Mouse (Mus musculus) layer of hippocampus, adult 18-20 months (tissue): Measurements from ENCODE around the gene Igfbp7. TPM values are rescaled to one million over a fixed set of nuclear protein-coding genes. Genes with fewer than 3 reads are reported as not detected.
"Not testable (repeated sequence)": the region's sequence is repeated elsewhere in the genome, so short reads cannot be mapped to it uniquely, and the experiment has no call there.

Experiments used
- DNase-seq, 2 experiments: peaks; one replicate each; pipeline ENCODE4 v3.0.0; 2022; ENCODE audit warnings: low spot score in 2 of 2
- long read RNA-seq: library from polyadenylated mRNA; stranded (forward); transcript quantifications from one replicate; pipeline ENCODE4 v2.0.0, GENCODE M21; 2021
- total RNA-seq, 2 experiments: library from RNA; stranded (reverse); gene quantifications; 2 replicates each; pipeline ENCODE4 v1.2.3; 2021

Igfbp7 gene
- total RNA-seq = 10 to 100 TPM; 21.4 to 23.5 TPM
- long read RNA-seq, transcript Igfbp7-201 (5 exons, 1,116 nt) = major isoform, 19 of 20 reads
- long read RNA-seq, partial matches to known transcripts = 0 of 20 reads
- long read RNA-seq, other reads (novel, unspliced or antisense) = 1 of 20 reads

DNA sequence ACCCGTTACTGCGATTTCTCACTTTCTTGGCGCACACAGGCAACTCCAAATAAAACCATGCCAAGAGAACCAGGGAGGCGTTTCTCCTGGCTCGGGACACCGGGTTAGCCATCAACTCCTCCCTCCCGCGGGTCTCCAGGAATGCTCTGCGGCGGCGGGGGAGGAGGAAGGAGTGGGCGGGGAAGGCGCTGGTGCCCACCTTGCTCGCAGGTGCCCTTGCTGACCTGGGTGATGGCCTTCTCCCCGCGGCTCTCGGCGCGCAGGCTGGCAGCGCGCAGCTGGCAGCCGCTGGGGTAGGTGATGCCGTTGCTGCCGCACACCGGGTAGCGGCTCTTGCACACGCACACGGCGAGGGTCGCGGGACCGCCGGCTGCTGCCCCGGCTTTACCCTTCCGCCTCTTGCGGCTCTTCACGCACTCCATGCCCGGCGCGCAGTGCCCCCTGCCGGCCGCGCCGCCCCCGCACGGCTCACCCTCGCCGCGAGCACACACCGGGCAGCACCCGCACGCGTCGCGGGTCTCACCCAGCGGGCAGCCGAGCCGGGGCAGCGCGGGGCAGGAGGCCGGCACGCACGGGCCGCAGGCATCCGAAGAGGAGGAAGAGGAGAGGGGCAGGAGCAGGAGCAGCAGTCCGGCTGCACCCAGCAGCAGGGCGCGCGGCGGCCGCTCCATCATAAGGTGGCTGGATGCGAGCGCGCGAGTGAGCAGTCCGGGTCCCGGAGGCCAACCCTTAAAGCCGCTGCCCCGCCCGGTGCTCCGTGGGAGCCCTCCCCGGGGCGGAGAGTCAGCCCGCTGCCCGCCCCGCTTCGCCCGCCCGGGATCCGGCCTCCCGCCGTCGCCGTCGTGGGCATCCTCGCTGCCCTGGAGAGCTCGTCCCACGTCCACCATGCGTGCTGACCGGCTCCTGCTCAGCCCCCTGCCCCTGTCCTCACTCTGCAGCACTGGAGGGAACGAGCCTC lies at the start of gene Igfbp7:
Gene Igfbp7, minus strand, starts transcription at position 701 of the 958 bp plus-strand sequence.
- DNase-seq = peak in 1 of 2 experiments; percentile 26

DNA sequence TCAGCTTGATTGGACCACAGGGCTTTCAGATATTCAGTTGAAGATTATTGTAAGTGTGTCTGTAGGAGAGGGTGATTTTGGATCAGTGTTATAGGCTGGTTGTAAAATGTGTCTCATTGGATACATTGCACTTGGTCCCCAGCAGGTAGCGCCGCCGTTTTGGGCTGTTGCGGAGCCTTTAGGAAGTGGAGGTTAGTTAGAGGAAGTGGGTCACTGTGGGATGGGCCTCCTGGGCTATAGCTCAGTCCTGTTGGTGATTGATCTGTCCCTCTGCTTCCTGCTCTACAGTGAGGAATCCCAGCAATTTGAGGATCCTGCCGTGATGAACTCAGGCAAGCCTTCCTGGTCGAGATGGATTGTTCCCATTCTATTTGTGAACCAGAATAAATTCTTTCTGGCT lies 44.3 kb upstream of the Igfbp7 start:
- no peak for DNase-seq

DNA sequence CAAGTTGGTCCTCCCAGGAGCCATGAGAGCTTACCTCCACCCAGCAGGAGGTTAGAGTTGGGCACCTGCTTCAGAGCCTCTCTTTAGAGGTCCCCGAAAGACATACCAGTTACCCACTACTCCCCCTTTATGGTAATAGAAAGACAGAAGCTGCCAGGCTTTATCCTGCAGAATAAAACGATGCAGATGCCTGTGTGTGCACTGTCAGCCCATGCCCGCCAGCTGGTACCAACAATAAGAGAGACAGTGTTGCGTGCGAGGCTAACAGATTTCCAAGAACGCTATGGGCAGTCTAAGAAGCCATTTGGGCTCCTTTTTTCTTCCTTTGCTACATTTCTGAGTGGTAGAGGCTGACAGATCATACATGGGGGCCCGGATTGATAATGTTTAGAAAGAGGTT lies 41.7 kb upstream of the Igfbp7 start:
- DNase-seq = peak; percentile 11 to 56

DNA sequence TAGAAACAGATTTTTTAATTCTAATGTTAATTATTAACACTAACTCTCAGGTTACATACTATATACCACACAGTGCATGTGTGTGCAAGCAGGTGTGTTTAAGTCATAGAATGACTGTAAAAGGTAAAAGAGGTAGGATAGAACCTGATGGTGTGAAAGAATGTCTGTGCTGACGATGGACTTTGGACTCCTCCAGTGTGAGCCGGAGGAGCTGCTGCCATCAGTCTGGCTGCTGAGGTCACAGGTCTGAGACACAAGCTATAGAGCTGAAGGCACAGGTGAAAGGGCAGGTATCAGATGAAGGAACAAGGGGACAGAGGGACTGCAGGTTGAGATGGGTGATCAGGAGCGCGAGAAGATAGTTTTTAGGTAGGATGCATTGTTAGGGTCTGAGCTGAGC lies 37.6 kb upstream of the Igfbp7 start:
- DNase-seq = no peak

DNA sequence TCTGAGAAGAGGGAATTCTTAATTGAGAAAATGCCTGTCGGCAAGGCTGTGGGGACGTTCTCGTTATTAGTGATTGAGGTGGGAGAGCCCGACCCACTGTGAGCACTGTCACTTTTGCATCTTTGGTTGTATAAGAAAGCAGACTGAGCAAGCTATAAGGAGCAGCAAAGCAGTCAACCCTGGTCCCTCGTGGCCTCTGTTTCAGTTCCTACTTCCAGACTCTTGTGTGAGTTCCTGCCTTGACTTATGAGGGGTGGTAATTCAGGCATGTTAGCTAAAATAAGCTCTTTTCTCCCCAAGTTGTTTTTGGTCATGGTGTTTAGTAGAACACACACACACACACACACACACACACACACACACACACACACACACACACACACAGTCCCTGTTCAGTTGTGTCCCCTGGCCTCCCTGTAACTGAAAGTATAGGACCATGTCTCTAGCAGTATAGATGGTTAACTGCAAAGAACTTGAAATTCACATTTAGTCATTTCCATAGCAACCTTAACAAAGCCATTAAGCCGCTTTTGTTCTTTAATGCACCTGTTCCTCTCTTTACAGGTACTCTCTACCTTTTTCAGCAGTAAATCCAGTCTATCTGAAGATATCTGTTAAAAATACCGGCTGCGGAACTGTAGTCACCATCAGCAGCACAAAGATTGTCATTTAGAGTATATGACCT lies 36.2 kb upstream of the Igfbp7 start:
- DNase-seq = no peak

DNA sequence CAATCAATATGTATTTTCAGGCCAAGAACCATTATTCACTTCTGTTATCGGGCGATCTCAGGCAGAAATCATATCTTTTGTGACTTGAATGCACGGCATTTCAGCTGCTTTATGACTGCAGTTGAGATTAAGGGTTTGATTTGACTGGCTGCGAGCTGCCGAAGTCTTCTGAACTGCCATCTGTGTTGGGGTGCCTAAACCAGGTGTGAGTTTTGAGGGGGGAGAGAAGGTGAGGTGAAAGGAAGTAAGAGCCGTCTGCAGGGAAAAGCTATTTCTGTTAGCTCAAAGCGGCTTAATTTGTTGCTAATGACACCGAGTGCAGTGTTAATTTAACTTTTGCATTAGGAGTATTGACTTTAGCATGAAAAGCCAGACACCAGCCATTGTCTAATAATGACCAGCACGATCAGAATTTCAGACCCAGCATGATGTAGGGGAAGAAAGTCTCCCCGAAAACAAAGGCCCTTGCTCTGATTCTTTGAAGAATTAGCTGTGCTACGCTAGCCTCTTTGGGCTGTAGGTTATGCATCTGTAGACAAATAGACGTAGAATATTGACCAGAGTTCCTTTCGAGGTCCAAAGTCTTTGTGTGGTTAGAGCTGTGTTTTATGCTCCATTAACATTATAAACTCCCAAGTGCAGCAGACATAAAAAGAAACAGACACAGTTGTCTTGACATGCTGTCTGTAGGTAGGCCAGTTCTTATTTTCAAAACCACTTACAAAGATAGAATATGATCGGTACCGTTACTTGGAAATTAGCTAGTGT lies 35.2 kb upstream of the Igfbp7 start:
- DNase-seq = no peak

DNA sequence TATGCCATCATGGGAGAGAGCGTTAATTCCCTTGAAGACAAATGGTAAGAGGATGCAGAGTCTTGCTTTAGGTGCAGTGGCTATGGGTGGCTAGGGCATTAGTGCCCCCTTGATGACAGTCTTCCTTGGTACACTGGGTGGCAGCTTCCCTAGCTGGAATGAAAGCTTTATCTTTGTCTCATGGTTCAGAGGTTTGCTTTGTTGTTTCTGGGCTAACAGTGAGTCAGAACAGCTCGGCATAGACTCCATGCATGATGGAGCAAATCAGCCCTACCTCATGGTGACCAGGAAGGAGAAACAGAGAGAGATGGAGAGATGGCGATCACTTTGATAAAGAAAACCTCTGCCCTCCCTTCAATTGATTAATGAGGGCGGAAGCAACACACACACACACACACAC lies 28.5 kb upstream of the Igfbp7 start:
- DNase-seq = no peak

DNA sequence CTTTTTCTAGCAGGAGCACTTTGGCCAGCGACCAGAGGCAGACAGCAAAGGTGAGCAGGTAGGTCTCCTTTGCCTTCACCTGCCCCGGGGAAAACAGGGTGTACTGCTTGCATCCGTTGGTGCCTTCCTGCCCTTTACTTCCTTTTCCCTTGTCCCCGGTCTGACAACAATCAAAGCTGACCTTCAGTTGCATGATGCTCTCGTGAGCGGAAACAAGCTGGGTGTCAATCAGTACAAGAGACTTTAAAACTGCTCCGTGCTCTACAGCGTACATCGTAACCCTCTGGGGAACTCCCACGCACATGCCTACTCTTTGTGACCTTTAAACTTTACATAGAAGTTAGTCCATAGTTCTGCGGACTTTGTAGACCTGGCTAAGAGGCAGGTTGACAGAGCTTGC lies 26.2 kb upstream of the Igfbp7 start:
- DNase-seq = no peak

DNA sequence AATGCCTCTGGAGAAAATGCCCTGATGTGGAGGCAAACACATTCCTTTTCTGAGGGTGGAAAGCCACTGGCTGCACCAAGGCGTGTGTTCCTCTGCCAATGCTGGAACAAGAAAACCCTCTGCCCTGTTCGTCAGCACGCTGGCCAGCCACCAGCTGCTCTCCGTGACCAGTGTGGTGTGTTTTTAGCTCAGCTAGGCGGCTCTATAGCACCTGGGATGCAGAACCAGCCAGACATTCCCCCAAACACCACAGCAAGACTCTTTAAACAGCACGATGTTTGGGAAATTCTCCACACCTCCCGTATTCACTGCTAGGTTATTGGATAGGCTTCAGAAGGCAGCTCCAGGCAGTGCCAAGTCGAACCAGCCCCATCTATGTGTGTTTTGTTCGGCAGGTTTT lies 25.7 kb upstream of the Igfbp7 start:
- no peak for DNase-seq

DNA sequence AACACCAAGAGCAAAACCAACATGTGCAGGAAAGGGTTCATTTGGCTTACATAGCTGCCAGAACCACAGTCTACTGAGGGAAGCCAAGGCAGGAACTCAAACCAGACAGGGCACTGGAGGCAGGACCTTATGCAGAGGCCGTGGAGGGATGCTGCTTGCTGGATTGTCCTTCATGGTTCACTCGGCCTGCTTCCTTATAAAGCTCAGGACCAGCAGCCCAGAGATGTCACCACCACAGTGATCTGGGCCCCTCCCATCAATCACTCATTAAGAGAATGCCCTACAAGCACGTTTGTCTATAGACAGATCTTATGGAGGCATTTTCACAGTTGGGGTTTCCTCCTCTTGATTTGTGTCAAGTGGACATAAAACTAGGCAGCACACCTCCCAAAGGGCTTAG lies 25.3 kb upstream of the Igfbp7 start:
- DNase-seq = no peak

DNA sequence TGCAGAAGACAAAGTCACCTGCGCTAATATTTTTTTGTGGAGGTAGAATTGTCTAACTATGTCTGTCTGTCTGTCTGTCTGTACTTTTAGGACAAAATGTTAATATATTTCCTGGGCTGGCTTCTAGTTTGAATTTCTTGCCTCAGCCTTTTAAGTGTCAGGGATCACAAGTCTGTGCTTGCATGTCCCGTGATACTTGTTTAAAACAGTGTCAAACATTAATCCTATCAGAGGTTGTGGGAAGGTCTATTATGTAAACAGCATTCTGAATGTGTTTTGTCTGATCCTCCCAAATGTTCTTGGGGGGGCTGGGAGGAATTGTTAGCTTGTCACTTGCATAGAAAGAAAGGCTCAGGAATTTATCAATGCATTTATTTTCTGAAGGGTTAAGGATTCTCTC lies 24.6 kb upstream of the Igfbp7 start:
- no peak for DNase-seq

DNA sequence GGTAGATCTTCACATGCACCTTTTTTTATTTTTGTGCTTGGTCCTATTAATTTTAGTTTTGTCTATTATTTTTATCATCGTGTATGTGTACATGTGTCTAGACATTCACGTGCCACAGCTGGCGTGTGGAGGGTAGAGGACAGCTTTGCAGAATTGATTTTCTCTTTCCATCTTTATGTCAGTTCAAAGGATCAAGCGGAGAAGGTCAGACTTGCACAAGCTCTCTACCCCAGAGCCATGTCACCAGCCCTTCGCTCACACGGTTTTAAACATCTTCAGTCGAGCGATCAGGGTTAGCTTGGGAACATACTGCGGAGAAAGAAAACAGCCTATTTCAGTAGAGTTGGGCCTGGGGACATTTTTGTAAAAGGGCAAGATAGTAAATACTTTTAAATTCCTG lies 23.2 kb upstream of the Igfbp7 start:
- DNase-seq = no peak

DNA sequence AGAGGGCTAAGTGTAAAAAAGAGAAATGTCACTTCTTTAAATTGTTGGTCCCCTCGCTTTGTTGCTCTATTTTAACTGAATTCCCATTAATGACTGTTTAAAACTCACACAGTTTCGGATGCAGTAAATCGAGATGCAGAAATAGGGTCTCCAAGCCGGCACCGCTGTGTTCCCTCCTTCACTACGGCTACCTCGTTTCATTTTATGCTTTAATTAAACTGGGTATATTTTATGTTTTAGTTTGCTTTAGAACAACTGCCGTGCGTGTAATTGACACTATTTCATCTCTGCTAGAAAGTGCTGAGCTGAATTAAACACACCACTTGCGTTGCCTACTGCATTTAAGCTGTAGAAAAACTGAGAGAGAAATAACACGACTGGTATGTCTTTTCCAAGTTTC lies 22.6 kb upstream of the Igfbp7 start:
- no peak for DNase-seq

DNA sequence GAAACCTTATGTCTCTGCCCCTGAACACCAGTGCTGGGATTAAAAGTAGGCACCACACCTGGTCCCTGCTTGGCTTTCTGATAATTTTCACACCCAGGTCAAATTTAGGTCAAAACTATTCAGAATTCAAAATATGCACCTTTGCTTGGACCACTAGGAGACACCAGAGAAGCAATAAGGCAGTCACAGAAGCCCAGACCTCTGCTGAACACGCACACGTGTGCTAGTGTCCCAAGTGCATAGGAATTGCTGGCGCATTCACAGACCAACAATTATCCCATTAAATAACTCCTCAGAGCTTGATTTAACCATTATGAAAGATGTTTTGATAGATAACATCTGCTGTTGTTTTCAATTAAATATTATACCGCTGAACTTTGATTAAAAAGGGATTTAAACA lies 22.2 kb upstream of the Igfbp7 start:
- DNase-seq = no peak

DNA sequence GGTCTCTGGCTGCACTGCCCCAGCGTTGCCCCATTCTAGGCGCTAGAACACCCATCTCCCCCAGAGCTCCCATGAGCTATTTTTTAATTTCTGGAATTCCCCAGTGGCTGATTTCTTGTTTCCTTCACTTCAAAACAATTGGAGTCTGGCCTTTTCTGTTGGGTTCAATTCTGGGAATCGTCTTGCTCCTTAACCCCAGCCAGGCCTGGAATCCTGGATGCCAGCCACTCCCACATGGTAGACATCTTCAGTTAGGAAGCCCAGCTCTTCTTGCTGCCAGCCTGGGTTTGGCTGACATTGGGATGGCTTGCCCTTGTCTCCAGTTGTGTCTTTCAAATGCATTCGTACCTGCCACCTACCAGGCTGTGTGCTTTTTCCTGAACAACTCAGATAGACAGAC lies 20.7 kb upstream of the Igfbp7 start:
- no peak for DNase-seq

DNA sequence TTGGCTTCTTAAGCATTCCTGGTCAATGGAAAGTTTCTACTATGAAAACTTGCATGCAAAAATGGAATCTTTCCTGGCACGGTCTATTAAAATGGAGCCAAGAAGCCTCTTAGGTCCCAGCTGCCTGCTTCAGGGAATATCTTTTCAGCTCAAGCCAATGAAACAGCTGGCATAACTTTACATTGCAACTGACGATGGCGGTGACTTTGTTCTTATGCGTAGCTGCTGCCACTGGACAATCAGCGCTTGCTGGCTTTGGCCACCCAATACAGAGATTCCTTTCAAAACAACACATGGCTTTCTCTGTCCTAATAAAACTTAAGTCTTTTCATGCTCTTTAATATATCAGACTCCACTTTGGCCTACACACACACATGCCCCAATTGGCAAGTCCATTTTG lies 20.1 kb upstream of the Igfbp7 start:
- DNase-seq = no peak

DNA sequence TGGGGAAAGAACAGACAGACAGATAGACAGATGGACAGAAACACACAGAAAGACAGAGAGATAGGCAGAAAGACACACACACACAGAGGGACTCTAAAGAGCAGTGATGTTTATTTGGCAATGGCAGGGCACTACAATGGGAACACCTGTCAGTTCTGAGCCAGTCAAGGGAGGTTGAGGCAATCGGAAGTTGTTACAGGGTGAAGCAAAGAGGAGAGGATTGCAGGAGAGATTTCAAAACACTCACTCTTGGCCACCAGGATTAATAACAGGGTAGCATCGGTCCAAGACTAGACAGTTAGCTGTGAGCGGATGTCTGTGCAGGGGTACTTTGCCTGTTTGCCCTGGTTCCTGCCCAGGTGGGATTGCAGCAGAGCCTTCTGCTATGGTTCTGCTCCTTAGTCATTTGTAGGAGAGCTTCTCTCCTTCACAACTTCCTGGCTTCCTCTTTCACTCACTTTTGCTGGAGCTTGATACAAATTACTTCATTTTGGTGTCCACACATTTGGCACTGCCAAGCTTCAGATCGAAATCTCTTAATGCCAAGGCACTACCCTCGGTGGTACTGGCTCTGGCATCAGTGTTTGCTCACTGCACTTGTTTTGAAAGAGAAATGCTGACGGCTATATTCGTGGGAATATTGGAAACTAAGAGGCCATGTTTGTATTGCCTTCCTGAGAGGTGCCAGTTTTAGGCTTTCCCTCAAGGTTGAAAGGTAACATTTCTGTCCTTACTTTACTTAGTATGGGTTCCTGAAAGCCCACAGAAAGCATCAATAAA lies 18.1 kb upstream of the Igfbp7 start:
- no peak for DNase-seq

DNA sequence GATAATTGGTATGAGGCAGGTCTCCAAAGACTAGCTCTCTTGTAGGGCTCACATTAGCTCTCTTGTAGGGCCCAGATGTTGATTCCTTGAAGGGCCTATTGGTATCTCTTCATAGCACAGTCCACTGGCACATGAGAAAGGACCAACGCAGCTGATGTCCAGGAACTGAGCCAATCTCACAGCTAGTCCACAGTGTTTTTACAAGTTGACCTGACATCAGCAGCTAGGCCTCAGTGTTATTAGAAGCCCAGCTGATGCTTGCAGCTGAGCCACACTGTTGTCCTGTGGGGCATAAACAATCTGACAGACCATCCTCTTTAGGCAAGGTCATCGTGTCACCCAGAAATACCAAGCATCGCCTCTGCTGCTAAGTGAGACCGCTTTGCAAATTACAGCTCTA lies 11.7 kb upstream of the Igfbp7 start:
- not testable (repeated sequence) for DNase-seq

DNA sequence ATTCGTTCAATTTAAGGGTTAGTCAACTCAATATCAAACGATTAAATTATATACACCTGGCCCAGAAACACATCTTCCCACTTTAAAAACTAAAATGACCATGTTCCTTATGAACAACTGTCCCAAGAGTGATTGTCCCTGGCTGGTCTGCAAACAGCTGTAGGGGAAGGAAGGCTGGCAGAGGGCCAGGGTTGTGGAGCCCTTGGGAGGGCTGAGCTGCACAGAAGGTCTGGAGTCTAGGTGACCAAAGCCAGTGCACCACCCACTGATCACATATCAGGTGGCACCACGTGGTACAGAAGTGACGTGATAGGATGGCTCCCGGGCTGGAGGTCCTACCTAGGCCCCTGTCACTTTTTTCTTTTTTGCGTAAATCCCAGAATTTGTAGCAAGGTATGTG lies 8.2 kb upstream of the Igfbp7 start:
- DNase-seq = no peak

DNA sequence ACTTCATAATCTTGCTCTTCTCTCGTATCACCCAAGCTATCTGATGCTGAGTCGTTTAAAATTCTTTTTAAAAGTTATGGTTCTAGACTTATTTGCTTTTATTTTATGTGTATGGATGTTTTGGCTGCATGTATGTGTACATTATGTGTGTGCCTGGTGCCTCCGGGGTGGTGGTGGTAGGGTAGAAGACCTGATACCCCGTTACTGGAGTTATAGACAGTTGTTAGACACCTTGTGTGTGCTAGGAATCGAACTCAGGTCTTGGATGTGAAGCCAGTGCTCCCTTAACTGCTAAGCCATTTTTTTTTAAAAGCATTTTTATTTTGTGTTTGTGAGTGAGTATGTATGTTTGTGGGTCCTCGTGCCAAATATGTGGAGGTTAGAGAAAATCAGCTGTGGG lies 689 bp upstream of the Igfbp7 start:
- DNase-seq = no peak

DNA sequence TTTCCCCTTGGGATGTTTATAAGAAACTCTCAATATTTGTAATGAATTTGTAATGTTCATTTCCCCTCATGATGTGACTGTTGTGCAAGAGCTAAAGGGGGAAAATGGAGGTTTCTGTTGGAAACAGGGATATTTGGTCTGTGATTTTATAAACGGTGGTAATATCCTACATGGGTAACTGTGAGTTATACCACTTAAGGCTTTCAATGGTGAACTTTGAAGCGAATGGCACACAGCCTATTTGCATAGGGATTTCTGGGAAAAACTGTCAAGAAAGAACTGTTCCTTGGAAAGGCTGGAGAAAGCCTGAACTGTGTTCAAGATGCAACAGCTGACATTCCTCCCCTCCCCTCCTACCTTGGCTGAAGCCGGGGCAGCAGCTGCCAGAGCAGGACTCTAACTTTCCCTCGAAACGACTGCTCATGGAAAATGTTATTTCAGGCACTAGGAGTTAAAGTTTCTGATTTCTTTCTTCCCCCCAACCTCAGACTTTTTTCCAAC lies 1.4 kb downstream of the Igfbp7 start:
- DNase-seq = no peak
